Mouse (Mus musculus): ENCODE measurements around the gene C1qa. TPM values are rescaled to one million over a fixed set of nuclear protein-coding genes. Genes with fewer than 3 reads are reported as not detected.

C1qa gene
- polyA plus RNA-seq (2012; ENCODE audit: insufficient read depth, insufficient read length, missing spikeins): 1,983 and 2,039 TPM in 2 replicates

DNA sequence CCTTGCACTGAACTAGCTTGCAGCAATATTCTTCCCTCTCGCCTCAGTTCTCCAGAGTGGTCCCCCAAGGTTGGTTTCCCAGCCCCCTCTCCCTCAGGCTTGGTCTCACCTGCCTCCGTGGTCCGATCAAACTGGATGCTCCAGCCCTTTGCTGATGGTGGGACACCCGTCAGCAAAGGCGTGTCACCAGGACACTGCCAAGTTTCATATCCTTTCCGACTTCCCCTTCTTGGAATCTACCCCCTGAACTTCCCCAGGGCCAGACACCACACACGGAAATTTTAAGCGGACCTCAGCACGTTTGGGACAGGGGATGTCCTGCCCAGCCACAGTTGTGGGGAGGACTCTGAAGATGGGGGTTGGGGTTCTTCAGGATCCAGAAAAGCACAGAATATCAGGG lies at the start of gene C1qa:
Gene C1qa, minus strand, starts transcription at position 167 of the 400 bp plus-strand sequence.
- peak within 1 kb of the TSS; percentile 62 for H3K4me3 ChIP-seq (ENCODE audit: insufficient read depth, low read length)
- H3K4me1 ChIP-seq (ENCODE audit: control insufficient read depth, insufficient read depth, low read length): peaks cover 43% of the 10 kb centered on the region
- peak within 1 kb of the TSS; percentile 79 for H3K27ac ChIP-seq (ENCODE audit: insufficient read depth, low read depth, low read length)
- TF ChIP-seq CTCF (IDR thresholded peaks at IDR 0.05; ENCODE audit: low read depth, low read length): no peak

DNA sequence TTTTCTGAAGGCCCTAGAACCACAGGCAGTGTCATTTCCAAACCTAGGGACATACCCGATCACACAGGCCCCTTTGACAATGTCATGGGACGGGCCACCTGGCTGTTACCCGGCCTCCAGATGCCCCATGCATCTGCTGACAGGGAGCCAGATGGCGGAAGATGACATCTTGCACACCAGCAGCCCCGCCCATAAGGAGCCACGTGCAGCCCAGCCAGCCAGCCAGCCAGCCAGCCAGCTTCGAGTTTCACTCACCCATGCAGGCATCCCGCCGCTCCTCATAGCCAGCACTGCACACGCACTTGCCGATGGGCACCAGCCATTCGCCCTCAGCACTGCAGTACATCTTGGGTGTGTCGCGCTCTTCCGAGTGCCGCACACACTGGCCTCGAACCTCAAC lies 46.8 kb upstream of the C1qa start:
- Histone ChIP-seq H3K27ac (ENCODE audit: insufficient read depth, low read depth, low read length) (no peak overlapping the region), H3K4me1 (ENCODE audit: control insufficient read depth, insufficient read depth, low read length) (no peaks in the 10 kb centered on the region), H3K4me3 (ENCODE audit: insufficient read depth, low read length) (no peak overlapping the region)
- TF ChIP-seq POLR2A (IDR thresholded peaks at IDR 0.05; ENCODE audit: borderline replicate concordance, low read depth, low read length) (no peak), CTCF (IDR thresholded peaks at IDR 0.05; ENCODE audit: low read depth, low read length) (no peak)

DNA sequence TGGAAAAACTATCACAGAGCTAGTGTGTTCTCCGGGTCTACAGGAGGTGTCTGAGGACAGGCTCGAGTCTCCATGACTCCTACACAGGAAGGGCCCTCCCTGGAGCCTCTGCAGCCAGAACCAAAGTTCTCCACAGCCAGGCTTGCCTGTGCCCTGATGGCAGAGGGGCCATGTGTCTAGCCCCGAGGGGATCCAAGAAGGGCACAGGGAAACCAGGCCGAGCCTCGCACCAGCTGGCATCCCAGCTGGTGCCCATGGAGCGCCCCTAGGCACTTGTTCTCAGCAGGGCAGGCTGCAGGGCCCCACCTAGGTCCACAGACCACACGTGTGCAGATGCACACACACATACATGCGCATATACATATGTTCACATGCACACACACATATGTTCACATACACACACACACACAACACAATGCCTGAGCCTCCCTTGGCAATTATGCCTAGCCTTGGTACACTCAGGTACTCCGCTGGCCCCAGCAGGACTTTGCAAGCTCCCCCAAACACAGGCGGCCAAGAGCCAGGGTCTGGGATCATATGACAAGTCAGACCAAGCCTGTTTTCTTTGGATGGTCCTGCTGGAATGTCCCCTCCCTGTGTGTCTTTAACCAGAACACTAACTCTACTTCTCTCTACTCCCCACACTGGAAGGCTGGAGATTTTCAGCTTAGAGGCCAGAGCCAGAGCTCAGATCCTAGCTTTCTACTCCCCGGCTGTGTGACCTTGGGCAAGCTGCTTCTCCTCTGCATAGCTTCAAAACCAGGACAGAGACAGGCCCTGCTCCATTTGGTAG lies 46.2 kb upstream of the C1qa start:
- Histone ChIP-seq H3K27ac (ENCODE audit: insufficient read depth, low read depth, low read length) (no peak overlapping the region), H3K4me3 (ENCODE audit: insufficient read depth, low read length) (no peak overlapping the region), H3K4me1 (ENCODE audit: control insufficient read depth, insufficient read depth, low read length) (no peaks in the 10 kb centered on the region)
- TF ChIP-seq CTCF (IDR thresholded peaks at IDR 0.05; ENCODE audit: low read depth, low read length) (no peak), POLR2A (IDR thresholded peaks at IDR 0.05; ENCODE audit: borderline replicate concordance, low read depth, low read length) (no peak)

DNA sequence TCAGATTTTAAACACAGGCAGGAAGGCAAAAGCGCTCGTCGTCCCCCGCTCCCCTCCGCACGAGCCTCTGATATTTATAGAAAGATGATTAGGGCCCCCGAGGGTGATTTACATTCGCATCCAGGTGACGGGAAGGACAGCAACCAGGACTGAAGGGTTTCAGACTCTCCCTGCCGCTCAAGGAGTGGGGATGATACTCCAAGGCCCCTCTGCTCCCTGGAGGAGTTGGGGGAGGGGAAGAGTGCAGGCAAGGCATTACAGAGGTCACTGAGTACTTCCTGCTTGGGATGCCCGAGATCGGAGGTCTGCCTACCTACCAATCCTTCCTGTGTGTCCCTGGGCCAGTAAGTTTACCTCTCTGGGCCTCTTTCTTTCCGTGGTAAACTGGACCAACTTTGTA lies 44.6 kb upstream of the C1qa start:
- no peak overlapping the region for H3K27ac ChIP-seq (ENCODE audit: insufficient read depth, low read depth, low read length)
- TF ChIP-seq POLR2A (IDR thresholded peaks at IDR 0.05; ENCODE audit: borderline replicate concordance, low read depth, low read length) (no peak), CTCF (IDR thresholded peaks at IDR 0.05; ENCODE audit: low read depth, low read length) (no peak)
- H3K4me1 ChIP-seq (ENCODE audit: control insufficient read depth, insufficient read depth, low read length): no peaks in the 10 kb centered on the region
- no peak overlapping the region for H3K4me3 ChIP-seq (ENCODE audit: insufficient read depth, low read length)

DNA sequence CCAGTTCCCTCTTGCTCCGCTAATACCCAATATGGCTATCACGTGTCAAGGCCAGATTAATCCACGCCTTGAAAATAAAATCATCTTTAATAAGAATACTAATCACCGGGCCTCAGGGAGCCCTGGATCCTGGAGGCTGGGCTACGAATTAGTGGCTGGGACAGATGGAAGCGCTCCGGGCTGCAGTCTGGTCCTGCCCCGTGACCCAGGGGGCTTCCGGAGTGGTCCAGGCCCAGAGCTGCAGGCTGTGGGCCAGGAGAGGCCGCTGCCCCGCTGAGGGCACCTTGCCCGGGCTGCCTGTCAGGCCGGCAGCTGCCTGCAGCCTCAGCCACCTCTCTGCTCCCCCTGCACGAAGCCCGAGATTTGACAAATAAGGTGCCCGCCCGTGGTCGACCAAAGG lies 44.2 kb upstream of the C1qa start:
- Histone ChIP-seq H3K4me1 (ENCODE audit: control insufficient read depth, insufficient read depth, low read length) (no peaks in the 10 kb centered on the region), H3K4me3 (ENCODE audit: insufficient read depth, low read length) (no peak overlapping the region), H3K27ac (ENCODE audit: insufficient read depth, low read depth, low read length) (no peak overlapping the region)
- TF ChIP-seq POLR2A (IDR thresholded peaks at IDR 0.05; ENCODE audit: borderline replicate concordance, low read depth, low read length) (no peak), CTCF (IDR thresholded peaks at IDR 0.05; ENCODE audit: low read depth, low read length) (no peak)

DNA sequence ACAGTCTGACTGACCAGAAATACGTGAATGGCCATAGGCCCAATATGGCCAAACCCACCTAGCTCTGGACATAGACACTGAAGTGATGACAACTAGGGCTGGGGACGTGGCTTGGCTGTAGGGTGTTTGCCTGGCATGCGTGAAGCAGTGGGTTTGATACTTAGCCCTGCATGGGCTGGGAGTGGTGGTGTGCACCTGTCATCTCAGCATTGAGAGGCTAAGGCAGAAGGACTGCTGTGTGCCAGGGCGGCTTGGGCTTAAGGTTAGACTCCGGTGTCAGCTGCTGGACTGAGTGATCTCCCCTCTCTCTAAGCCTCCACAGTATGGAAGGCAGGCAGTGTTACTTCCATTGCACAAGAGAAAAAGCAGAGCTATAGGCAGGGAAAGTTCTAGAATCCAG lies 39.3 kb upstream of the C1qa start:
- no peak for TF ChIP-seq CTCF (IDR thresholded peaks at IDR 0.05; ENCODE audit: low read depth, low read length)
- no peak for TF ChIP-seq POLR2A (IDR thresholded peaks at IDR 0.05; ENCODE audit: borderline replicate concordance, low read depth, low read length)
- Histone ChIP-seq H3K27ac (ENCODE audit: insufficient read depth, low read depth, low read length) (no peak overlapping the region), H3K4me1 (ENCODE audit: control insufficient read depth, insufficient read depth, low read length) (no peaks in the 10 kb centered on the region), H3K4me3 (ENCODE audit: insufficient read depth, low read length) (no peak overlapping the region)

DNA sequence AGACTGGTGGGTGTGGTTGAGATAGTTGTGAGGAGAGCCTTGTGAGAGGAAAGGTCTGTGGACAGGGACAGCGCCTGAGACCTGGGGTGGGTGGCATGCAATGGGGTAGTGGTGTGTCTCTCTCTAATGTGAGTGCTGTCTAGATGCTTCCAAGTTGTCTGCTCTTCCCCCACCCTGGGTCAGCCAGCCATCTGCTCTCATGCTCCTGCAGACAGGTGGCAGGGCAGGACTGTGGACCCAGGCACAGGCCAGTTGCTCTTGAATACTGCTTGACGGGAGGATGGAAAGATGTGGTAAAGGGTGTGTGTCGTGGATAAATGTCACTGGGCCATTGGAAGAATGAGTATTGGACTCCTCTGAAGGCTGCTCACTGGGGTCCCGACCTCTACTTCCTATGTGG lies 38.7 kb upstream of the C1qa start:
- no peak overlapping the region for H3K27ac ChIP-seq (ENCODE audit: insufficient read depth, low read depth, low read length)
- H3K4me3 ChIP-seq (ENCODE audit: insufficient read depth, low read length): no peak overlapping the region
- no peaks in the 10 kb centered on the region for H3K4me1 ChIP-seq (ENCODE audit: control insufficient read depth, insufficient read depth, low read length)
- TF ChIP-seq POLR2A (IDR thresholded peaks at IDR 0.05; ENCODE audit: borderline replicate concordance, low read depth, low read length) (no peak), CTCF (IDR thresholded peaks at IDR 0.05; ENCODE audit: low read depth, low read length) (no peak)

DNA sequence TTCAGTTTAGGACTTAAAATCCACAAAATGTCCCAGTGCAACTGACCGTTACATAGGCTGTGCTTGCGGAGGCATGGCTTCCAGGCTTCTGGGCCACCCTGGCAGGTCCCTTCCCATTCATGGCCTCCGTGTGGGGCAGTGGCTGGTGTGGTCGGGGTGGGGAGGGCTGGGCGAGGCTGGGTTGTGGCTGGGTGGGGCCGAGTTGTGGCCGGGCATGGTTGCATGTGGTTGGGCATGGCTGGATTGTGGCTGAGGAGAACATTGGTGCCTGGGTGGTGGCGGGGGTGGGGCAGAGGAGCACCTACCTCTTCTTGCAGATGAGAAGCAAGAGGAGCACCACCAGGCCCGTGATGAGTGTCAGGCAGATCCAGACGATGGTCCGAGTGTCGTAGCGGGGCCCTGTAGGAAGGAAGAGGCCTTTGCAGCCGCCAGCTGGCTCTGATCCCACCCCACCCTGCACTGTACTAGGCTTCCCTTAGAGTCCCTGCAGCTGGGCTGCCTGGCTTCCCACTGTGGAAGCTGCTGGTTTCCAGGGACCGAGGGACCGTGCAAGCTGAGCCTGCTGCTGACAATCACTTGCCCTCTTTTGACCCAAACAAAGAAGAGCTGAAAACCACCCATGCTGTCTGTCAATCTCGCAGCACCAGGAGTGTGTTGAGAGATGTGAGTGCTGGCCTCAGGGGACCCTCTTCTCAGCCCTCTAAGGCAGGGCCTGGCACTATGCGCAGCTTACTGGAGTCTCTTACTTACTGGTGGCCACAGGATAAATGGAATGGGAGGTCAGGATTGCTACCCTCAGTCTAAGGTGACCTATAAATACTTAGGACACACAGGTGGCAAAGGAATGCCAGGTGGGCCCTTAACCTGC lies 36.4 kb upstream of the C1qa start:
- H3K27ac ChIP-seq (ENCODE audit: insufficient read depth, low read depth, low read length): no peak overlapping the region
- no peaks in the 10 kb centered on the region for H3K4me1 ChIP-seq (ENCODE audit: control insufficient read depth, insufficient read depth, low read length)
- H3K4me3 ChIP-seq (ENCODE audit: insufficient read depth, low read length): no peak overlapping the region
- TF ChIP-seq POLR2A (IDR thresholded peaks at IDR 0.05; ENCODE audit: borderline replicate concordance, low read depth, low read length) (no peak), CTCF (IDR thresholded peaks at IDR 0.05; ENCODE audit: low read depth, low read length) (no peak)

DNA sequence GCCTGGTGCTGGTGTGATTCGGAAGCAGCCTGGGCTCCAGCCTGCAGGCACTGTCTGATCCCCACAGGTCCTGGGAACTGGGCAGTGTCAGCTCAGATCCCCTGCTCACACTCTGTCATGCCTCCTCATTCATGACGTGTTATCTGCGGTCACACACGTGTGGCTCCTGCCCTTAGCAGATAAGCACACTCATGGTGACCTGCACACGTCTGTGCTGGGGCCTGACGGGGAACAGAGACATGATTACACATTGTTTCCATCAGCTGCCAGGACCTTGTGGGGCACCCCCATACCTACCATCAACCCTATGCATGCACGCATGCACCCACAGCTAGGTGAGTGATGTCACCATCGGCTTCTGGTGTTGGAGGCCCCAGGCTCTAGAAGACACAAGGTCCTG lies 31.9 kb upstream of the C1qa start:
- no peaks in the 10 kb centered on the region for H3K4me1 ChIP-seq (ENCODE audit: control insufficient read depth, insufficient read depth, low read length)
- no peak overlapping the region for H3K27ac ChIP-seq (ENCODE audit: insufficient read depth, low read depth, low read length)
- no peak for TF ChIP-seq POLR2A (IDR thresholded peaks at IDR 0.05; ENCODE audit: borderline replicate concordance, low read depth, low read length)
- no peak for TF ChIP-seq CTCF (IDR thresholded peaks at IDR 0.05; ENCODE audit: low read depth, low read length)
- no peak overlapping the region for H3K4me3 ChIP-seq (ENCODE audit: insufficient read depth, low read length)

DNA sequence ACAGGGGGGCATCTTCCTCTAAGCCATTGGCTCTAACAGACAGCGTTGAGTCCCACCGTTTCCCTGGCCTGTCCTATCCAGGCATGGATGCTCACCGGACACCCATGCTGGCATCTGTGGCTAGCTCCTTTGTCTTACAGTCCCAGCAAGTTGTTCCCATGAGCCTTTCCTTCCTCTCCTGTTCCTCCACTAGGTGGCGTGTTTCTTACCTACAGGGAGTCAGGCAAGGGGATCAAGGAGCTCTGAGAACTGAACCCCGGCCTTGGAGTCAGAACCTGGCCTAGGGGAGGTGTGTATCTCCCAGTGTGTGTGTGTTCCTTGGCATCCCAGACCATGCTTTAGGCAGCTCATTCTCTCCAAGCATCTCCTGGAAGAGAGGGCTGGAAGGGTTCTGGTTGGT lies 30.3 kb upstream of the C1qa start:
- Histone ChIP-seq H3K4me3 (ENCODE audit: insufficient read depth, low read length) (no peak overlapping the region), H3K27ac (ENCODE audit: insufficient read depth, low read depth, low read length) (no peak overlapping the region), H3K4me1 (ENCODE audit: control insufficient read depth, insufficient read depth, low read length) (no peaks in the 10 kb centered on the region)
- TF ChIP-seq POLR2A (IDR thresholded peaks at IDR 0.05; ENCODE audit: borderline replicate concordance, low read depth, low read length) (no peak), CTCF (IDR thresholded peaks at IDR 0.05; ENCODE audit: low read depth, low read length) (peak; percentile 37; the same call in 1 of the 2 replicates)

Measured in bone marrow macrophage, adult 2 months (primary cell).